Mouse (Mus musculus) hindbrain, embryonic 14.5 days (tissue): ENCODE measurements around the gene Brox. TPM values are rescaled to one million over a fixed set of nuclear protein-coding genes. Genes with fewer than 3 reads are reported as not detected.
"Not testable (repeated sequence)": the region's sequence is repeated elsewhere in the genome, so short reads cannot be mapped to it uniquely, and the experiment has no call there.

Experiments used
- ATAC-seq: fragments of 200-750 bp; cut with Nextera tagmentation; 2 replicates; pipeline ENCODE4 v1.8.0; 2017; ENCODE audit warnings: moderate number of reproducible peaks, mild to moderate bottlenecking, moderate TSS enrichment, moderate library complexity; ENCODE audit not compliant: low FRiP score
- DNase-seq: peaks from one replicate; pipeline ENCODE4 v3.0.0-alpha.2; 2015; ENCODE audit warnings: low spot score
- H3K27ac ChIP-seq: fragments of 300-500 bp; sonication (generic); 2 replicates; pipeline ENCODE4 v1.5.1; 2014; ENCODE audit warnings: mild to moderate bottlenecking, moderate library complexity
- H3K27me3 ChIP-seq: fragments of 300-500 bp; sonication (generic); 2 replicates; pipeline ENCODE4 v1.6.1; 2014; ENCODE audit warnings: mild to moderate bottlenecking, low read length, mixed read lengths; ENCODE audit not compliant: control insufficient read depth, insufficient read depth
- H3K36me3 ChIP-seq: fragments of 300-500 bp; sonication (generic); replicated peaks from 2 replicates; pipeline ENCODE4 v1.6.1; 2014; ENCODE audit not compliant: control insufficient read depth, insufficient read depth
- H3K4me1 ChIP-seq: fragments of 300-500 bp; sonication (generic); replicated peaks from 2 replicates; pipeline ENCODE4 v1.6.1; 2014; ENCODE audit warnings: antibody characterized with exemption, low read length, mixed read lengths; ENCODE audit not compliant: control insufficient read depth, insufficient read depth
- H3K4me2 ChIP-seq: fragments of 300-500 bp; sonication (generic); replicated peaks from 2 replicates; pipeline ENCODE4 v1.6.1; 2014; ENCODE audit warnings: mild to moderate bottlenecking, moderate library complexity
- H3K4me3 ChIP-seq: fragments of 300-500 bp; sonication (generic); replicated peaks from 2 replicates; pipeline ENCODE4 v1.5.1; 2014; ENCODE audit warnings: mild to moderate bottlenecking, low read length
- H3K9ac ChIP-seq: fragments of 300-500 bp; sonication (generic); 2 replicates; pipeline ENCODE4 v1.6.1; 2014
- H3K9me3 ChIP-seq: fragments of 300-500 bp; sonication (generic); 2 replicates; pipeline ENCODE4 v1.6.1; 2016; ENCODE audit warnings: low read length; ENCODE audit not compliant: control insufficient read depth
- WGBS: fragments of 180-500 bp; shearing (Covaris S2); extraction: QIAGEN DNeasy Blood & Tissue Kit; methylation state at CpG from one replicate; pipeline ENCODE4 v1.1.7; 2014; 5-methylcytosine and 5-hydroxymethylcytosine counted together
- polyA plus RNA-seq: library from polyadenylated mRNA; unstranded; fragments of >200 nt; fragmentation: Nextera tagmentation; extraction: Ambion mirVana; gene quantifications from 2 replicates; pipeline ENCODE4 v1.2.1, GENCODE M21; 2014

Gene Brox
- polyA plus RNA-seq, 1 experiment from 2014 or later: 115 TPM

DNA sequence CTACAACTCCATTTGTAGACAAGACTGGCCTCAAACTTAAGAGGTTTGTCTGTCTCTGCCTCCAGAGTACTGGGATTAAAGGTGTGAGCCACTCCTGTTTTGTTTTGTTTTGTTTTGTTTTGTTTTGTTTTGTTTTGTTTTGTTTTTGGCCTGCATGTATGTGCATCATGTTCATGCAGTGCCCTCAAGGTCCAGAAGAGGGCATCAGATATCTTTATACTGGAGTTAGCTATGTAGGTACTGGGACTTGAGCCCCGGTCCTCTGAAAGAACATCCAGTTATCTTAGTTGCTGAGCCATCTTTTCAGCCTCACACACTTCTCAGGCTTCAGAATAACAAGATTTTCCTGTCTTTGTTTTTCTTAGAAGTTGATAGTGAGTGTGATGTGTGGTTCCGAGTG lies 18.7 kb upstream of the Brox start:
- Histone ChIP-seq H3K4me3 (no peak overlapping the region), H3K27ac (no peak overlapping the region), H3K27me3 (no peaks in the 10 kb centered on the region), H3K9me3 (no peaks in the 10 kb centered on the region), H3K36me3 (peaks cover 82% of the 10 kb centered on the region), H3K4me2 (no peak overlapping the region), H3K4me1 (no peaks in the 10 kb centered on the region), H3K9ac (no peak overlapping the region)
- ATAC-seq: no peak
- DNase-seq: no peak
- WGBS: 92% methylated on average over 2 of the region's 2 CpGs

DNA sequence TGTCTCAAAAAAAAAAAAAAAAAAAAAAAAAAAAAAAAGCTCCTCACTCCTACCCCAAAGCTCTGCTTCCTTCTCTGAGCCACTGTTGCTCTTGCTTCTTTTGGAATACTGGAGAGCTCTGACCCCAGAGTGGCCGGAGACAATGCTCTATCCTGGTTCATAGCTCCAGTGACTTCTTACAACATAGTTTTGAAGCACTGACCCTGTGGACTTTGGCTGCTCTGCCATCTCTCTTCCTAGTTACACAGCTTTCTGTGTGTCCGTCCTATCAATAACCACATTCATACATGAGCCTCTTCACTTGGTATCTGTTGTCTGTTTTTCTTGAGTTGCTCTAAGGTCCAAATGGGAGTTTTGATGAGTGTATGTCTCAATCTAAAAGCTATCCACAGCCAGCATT lies 15.0 kb upstream of the Brox start:
- DNase-seq: no peak
- no peaks in the 10 kb centered on the region for H3K9me3 ChIP-seq
- 98% methylated on average over 2 of the region's 2 CpGs for WGBS

DNA sequence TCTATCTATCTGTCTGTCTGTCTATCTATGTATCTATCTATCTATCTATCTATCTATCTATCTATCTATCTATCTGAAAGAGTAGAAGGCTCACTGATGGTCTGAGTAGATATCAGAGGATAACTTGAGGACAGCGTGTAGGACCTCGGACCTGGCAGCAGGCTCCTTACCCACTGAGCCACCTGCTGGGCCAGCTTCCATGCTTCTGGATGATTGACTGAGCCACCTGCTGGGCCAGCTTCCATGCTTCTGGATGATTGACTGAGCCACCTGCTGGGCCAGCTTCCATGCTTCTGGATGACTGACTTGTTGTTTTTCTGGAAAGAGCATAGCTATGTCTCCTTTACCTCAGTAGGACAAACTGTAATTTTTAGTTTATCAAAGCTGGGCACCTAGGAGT lies 12.5 kb upstream of the Brox start:
- not testable (repeated sequence) for H3K4me1 ChIP-seq
- WGBS: 60% methylated on average over 2 of the region's 2 CpGs

More for the DNA sequence above, 15.0 kb upstream of the Brox start:
- peaks cover 83% of the 10 kb centered on the region for H3K36me3 ChIP-seq
- no peaks in the 10 kb centered on the region for H3K4me1 ChIP-seq
- no peak for ATAC-seq
- H3K27ac ChIP-seq: no peak overlapping the region
- no peak overlapping the region for H3K9ac ChIP-seq
- no peaks in the 10 kb centered on the region for H3K27me3 ChIP-seq
- H3K4me3 ChIP-seq: no peak overlapping the region
- H3K4me2 ChIP-seq: no peak overlapping the region

DNA sequence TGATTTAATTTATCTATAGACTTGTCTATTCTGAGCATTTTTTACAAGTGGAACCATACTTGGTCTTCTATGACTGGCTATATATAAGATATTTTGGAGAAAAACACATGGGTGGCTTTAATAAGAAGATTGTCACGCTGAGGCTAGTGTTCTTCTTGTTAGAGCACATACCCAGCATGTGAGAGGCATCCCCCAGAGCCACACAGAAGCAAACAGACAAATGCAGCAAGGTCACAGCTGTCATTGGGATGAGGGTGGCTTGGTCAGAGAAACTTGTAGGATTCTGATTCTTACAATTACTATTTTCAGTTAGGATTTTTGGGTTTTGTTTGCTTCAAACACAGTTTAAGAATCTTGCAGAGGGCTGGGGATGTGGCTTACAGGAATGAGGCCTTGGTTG lies 11.4 kb upstream of the Brox start:
- Histone ChIP-seq H3K27ac (no peak overlapping the region), H3K9me3 (no peaks in the 10 kb centered on the region), H3K4me3 (no peak overlapping the region), H3K4me2 (no peak overlapping the region), H3K36me3 (peaks cover 54% of the 10 kb centered on the region), H3K27me3 (no peaks in the 10 kb centered on the region), H3K9ac (no peak overlapping the region), H3K4me1 (no peaks in the 10 kb centered on the region)
- ATAC-seq: no peak
- WGBS: 85% methylated on average over 1 of the region's 1 CpGs
- DNase-seq: no peak

More for the DNA sequence above, 12.5 kb upstream of the Brox start:
- not testable (repeated sequence) for H3K9me3 ChIP-seq, ATAC-seq, H3K27me3 ChIP-seq, H3K9ac ChIP-seq, H3K27ac ChIP-seq, DNase-seq, H3K4me3 ChIP-seq, H3K4me2 ChIP-seq
- H3K36me3 ChIP-seq: peaks cover 65% of the 10 kb centered on the region

DNA sequence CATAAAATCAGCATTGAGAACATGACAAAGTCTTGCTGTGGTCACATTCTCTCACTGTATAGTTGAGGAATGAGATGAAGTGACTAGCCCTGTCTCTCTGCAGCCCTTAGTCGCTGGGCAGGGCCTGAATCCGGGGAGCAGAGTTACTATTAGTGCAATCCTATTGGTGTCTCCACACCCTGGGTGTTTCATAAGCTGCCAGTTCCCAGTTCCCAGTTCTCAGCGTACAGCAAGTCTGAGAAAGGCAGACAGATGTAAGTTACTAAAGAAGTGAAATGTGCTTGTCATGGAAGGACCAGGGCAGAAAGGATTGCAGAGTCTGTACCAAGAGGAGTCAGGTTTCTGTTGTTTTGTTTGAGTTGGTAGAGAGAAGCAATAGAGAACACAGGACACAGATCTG lies 10.5 kb upstream of the Brox start:
- DNase-seq: no peak

DNA sequence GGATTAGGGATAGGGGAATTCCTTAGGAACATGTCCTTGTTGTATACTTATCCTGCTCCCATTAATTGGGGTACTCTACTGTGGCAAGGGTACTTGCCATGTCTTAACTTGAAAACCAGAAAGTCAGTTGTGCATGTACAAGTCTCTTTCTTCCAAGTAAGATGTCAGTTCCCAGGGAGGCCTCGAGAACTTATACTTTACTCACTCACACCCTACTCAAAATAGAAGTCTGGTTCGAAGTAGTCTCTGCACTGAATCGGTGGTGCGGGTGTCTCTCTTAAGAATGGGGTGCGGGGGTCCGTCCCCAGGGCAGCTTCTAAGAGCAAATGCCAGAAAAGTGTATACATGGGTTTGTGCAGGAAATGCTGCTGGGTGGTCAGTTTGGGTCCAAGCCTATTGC lies 2.1 kb upstream of the Brox start:
- Histone ChIP-seq H3K36me3 (no peaks in the 10 kb centered on the region), H3K27me3 (no peaks in the 10 kb centered on the region), H3K4me3 (no peak overlapping the region), H3K9ac (no peak overlapping the region), H3K9me3 (no peaks in the 10 kb centered on the region), H3K27ac (no peak overlapping the region), H3K4me2 (no peak overlapping the region), H3K4me1 (no peaks in the 10 kb centered on the region)
- peak; percentile 98 for DNase-seq
- 87% methylated on average over 6 of the region's 6 CpGs for WGBS
- ATAC-seq: no peak

More for the DNA sequence above, 10.5 kb upstream of the Brox start:
- H3K36me3 ChIP-seq: peaks cover 49% of the 10 kb centered on the region
- H3K4me2 ChIP-seq: no peak overlapping the region
- H3K9me3 ChIP-seq: no peaks in the 10 kb centered on the region
- 82% methylated on average over 3 of the region's 3 CpGs for WGBS
- no peak for ATAC-seq
- no peak overlapping the region for H3K27ac ChIP-seq
- no peak overlapping the region for H3K4me3 ChIP-seq
- H3K27me3 ChIP-seq: no peaks in the 10 kb centered on the region
- no peaks in the 10 kb centered on the region for H3K4me1 ChIP-seq
- H3K9ac ChIP-seq: no peak overlapping the region

DNA sequence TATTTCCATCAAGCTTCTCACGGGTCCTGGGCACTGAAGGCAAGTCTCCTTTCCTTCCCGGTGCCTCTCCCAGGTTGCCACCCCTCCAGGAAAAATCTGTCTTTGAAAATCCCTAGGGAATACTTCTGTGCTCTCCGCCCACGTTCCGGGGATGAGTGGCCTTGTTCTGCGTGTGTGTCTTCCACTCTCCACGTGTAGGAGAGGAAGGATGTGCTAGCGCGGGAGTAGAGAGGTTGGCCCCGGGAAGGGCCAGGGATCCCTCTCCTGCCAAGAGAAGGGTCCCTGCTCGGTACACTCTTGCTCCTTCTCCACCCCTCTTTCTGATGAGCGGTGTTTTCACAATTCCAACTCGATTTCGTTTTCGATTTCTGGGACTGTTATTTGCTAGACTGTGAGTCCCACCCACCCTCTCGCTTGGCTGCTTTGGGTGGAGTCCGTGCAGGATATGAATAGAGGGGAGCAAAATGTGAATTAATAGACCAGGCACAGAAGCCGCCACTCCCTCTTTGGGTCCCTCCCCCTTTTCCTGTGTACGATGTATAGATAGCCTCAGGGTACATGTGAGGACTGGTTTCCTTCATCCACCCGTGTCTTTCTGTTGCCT lies 919 bp upstream of the Brox start:
- WGBS: 0% methylated on average over 20 of the region's 20 CpGs
- Histone ChIP-seq H3K4me3 (peak overlapping the region; percentile 47), H3K4me2 (peak overlapping the region; percentile 56), H3K27ac (no peak overlapping the region), H3K9ac (peak overlapping the region; percentile 45), H3K4me1 (no peaks in the 10 kb centered on the region), H3K36me3 (peaks cover 11% of the 10 kb centered on the region), H3K9me3 (no peaks in the 10 kb centered on the region), H3K27me3 (no peaks in the 10 kb centered on the region)
- DNase-seq (peak; percentile 42), ATAC-seq (no peak)

DNA sequence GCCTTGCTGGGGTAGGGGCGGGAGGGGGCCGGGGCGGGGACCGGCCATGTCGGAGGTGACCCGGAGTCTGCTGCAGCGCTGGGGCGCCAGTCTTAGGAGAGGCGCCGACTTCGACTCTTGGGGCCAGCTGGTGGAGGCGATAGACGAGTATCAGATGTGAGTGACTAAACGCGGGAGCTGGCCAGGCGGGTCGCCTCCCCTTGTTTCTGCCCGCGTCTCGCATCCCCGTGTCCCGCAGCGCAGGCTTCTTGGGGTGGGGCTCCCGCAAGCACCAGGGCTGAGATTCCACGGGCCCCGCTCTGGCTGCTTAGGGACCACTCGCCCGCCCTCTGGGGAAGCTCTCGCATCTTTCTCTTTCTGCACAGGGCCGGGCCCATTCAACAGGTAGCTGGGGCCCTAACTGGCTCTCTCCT lies 410 bp upstream of the Brox start:
- under 1% methylated on average over 26 of the region's 30 CpGs for WGBS
- H3K27ac ChIP-seq: no peak overlapping the region
- H3K27me3 ChIP-seq: no peaks in the 10 kb centered on the region
- DNase-seq (peak; percentile 25), ATAC-seq (no peak; the same call in 1 of the 2 replicates)
- H3K4me1 ChIP-seq: no peaks in the 10 kb centered on the region
- peak overlapping the region; percentile 56 for H3K4me2 ChIP-seq
- H3K9me3 ChIP-seq: no peaks in the 10 kb centered on the region
- H3K36me3 ChIP-seq: peaks cover 15% of the 10 kb centered on the region
- H3K9ac ChIP-seq: peak overlapping the region; percentile 45
- H3K4me3 ChIP-seq: peak overlapping the region; percentile 47

DNA sequence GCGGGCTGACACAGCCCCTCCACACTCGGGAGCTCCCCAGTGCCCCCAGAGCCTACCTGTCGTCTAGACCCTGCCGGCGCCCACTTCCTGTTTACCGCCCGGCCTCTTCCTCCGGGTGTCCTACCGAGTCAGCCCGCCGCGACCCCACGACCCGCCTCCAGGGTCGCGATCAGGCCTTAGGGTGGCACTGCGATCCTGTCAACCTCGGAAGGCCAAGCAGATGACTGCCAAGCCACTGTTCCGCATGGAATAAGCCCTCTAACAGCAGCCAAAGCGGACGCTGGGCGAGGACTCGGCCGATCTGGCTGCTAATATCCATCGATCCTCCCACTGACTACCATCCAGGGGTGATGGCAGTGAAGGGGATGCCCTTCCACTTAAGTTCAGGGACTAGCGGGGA lies 604 bp downstream of the Brox start, which contains the start of gene Aida:
TSS of gene Aida (plus strand) at position 126 of the 400 bp plus-strand sequence.
- H3K9me3 ChIP-seq: no peaks in the 10 kb centered on the region
- H3K4me1 ChIP-seq: no peaks in the 10 kb centered on the region
- H3K4me3 ChIP-seq: peak within 1 kb of the TSS; percentile 47
- peak within 1 kb of the TSS; percentile 79 for H3K27ac ChIP-seq
- H3K4me2 ChIP-seq: peak within 1 kb of the TSS; percentile 56
- 0% methylated on average over 23 of the region's 26 CpGs for WGBS
- H3K27me3 ChIP-seq: no peaks in the 10 kb centered on the region
- DNase-seq: no peak
- peaks cover 24% of the 10 kb centered on the region for H3K36me3 ChIP-seq
- peak within 1 kb of the TSS; percentile 59 for H3K9ac ChIP-seq
- peak; percentile 7; the same call in 1 of the 2 replicates for ATAC-seq

DNA sequence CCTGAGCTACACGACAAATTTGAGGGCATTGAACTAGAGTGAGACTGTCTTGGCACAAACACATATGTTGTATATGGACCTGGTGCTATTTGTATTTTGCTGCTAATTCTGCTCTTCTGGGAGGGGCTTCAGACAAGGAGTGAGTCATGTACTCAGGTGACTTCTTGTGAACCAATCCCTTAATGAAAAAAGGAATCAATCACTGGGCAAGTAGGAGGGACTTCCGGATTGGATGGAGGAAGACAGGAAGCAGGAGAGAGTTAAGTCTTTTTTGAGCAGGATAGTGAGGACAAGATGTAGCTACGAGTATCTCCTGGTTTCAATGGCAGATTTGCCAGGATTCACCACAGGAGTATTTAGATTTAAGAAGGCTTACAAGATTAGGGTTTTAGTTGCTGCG lies 7.5 kb downstream of the Brox start:
- Histone ChIP-seq H3K4me3 (no peak overlapping the region), H3K4me2 (no peak overlapping the region), H3K27me3 (no peaks in the 10 kb centered on the region), H3K4me1 (no peaks in the 10 kb centered on the region), H3K27ac (no peak overlapping the region), H3K9me3 (no peaks in the 10 kb centered on the region), H3K9ac (no peak overlapping the region), H3K36me3 (peaks cover 90% of the 10 kb centered on the region)
- DNase-seq (no peak), ATAC-seq (no peak)
- WGBS: 96% methylated on average over 4 of the region's 4 CpGs
